Mouse (Mus musculus) forebrain, embryonic 11.5 days (tissue): ENCODE results near the gene Gm17428. TPM values are rescaled to one million over a fixed set of nuclear protein-coding genes. Genes with fewer than 3 reads are reported as not detected.

Source experiments
- ATAC-seq: fragments of 200-750 bp; cut with Nextera tagmentation; replicated peaks from 2 replicates; pipeline ENCODE4 v1.8.0; 2017; ENCODE audit warnings: moderate TSS enrichment; ENCODE audit not compliant: low FRiP score
- DNase-seq: peaks from one replicate; pipeline ENCODE4 v3.0.0-alpha.2; 2017; ENCODE audit warnings: low spot score
- H3K27ac ChIP-seq: fragments of 300-500 bp; sonication (generic); 2 replicates; pipeline ENCODE4 v1.5.1; 2014; ENCODE audit warnings: low read depth, low read length
- H3K27me3 ChIP-seq: fragments of 300-500 bp; sonication (generic); 2 replicates; pipeline ENCODE4 v1.6.1; 2014; ENCODE audit warnings: mild to moderate bottlenecking, low read length, mixed read lengths; ENCODE audit not compliant: control insufficient read depth, insufficient read depth
- H3K36me3 ChIP-seq: fragments of 300-500 bp; sonication (generic); 2 replicates; pipeline ENCODE4 v1.6.1; 2014; ENCODE audit warnings: mild to moderate bottlenecking, low read length, moderate library complexity, mixed read lengths; ENCODE audit not compliant: control insufficient read depth, insufficient read depth
- H3K4me1 ChIP-seq: fragments of 300-500 bp; sonication (generic); replicated peaks from 2 replicates; pipeline ENCODE4 v1.6.1; 2014; ENCODE audit warnings: low read length, mixed read lengths; ENCODE audit not compliant: control insufficient read depth, insufficient read depth
- H3K4me2 ChIP-seq: fragments of 300-500 bp; sonication (generic); 2 replicates; pipeline ENCODE4 v1.6.1; 2014; ENCODE audit warnings: low read depth, mild to moderate bottlenecking, low read length, moderate library complexity, mixed read lengths; ENCODE audit not compliant: severe bottlenecking
- H3K4me3 ChIP-seq: fragments of 300-500 bp; sonication (generic); 2 replicates; pipeline ENCODE4 v1.5.1; 2014; ENCODE audit warnings: low read depth, low read length
- H3K9ac ChIP-seq: fragments of 300-500 bp; sonication (generic); 2 replicates; pipeline ENCODE4 v1.6.1; 2014; ENCODE audit warnings: low read length
- H3K9me3 ChIP-seq: fragments of 300-500 bp; sonication (generic); 2 replicates; pipeline ENCODE4 v1.6.1; 2016; ENCODE audit warnings: low read length, mixed read lengths; ENCODE audit not compliant: control insufficient read depth
- WGBS: fragments of 180-500 bp; shearing (Covaris S2); extraction: QIAGEN DNeasy Blood & Tissue Kit; methylation state at CpG from one replicate; pipeline ENCODE4 v1.1.7; 2014; 5-methylcytosine and 5-hydroxymethylcytosine counted together
- polyA plus RNA-seq: library from polyadenylated mRNA; unstranded; fragments of >200 nt; fragmentation: Nextera tagmentation; extraction: Ambion mirVana; gene quantifications from 2 replicates; pipeline ENCODE4 v1.2.1, GENCODE M21; 2014

The Gm17428 gene
- polyA plus RNA-seq, 1 experiment from 2014 or later, result not detected

DNA sequence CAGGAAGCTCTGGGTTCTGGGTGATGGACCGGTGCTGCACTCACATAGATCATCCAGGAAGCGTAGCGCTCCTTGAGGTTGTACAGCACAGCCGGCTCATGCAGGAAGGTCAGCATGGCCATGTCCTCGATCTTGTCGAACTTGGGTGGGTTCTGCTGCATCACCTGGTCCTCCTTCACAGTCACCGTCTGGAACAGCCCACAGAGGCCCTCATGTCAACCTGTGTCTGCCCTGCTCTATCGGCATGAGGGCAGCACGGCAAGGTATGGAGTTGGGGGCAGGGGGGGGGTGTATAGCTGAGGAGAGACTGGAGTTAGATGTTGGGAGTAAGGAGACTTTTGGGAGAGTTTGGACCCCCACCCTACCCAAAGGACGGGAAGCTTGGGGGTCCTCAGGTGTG, 15.5 kb downstream of the Gm17428 start:
- DNase-seq (no peak), ATAC-seq (no peak)
- no peak overlapping the region for H3K27ac ChIP-seq
- no peaks in the 10 kb centered on the region for H3K27me3 ChIP-seq
- 93% methylated on average over 10 of the region's 10 CpGs for WGBS
- H3K9ac ChIP-seq, result no peak overlapping the region
- no peak overlapping the region for H3K4me2 ChIP-seq
- no peaks in the 10 kb centered on the region for H3K9me3 ChIP-seq
- H3K4me3 ChIP-seq, result no peak overlapping the region
- H3K4me1 ChIP-seq, result peaks cover 23% of the 10 kb centered on the region
- H3K36me3 ChIP-seq, result no peaks in the 10 kb centered on the region

- DNase-seq, result no peak
- no peak overlapping the region for H3K27ac ChIP-seq
These were observed 16.9 kb downstream of the Gm17428 start for GRCm38 (mm10) chr14:54993636-54994035.

DNA sequence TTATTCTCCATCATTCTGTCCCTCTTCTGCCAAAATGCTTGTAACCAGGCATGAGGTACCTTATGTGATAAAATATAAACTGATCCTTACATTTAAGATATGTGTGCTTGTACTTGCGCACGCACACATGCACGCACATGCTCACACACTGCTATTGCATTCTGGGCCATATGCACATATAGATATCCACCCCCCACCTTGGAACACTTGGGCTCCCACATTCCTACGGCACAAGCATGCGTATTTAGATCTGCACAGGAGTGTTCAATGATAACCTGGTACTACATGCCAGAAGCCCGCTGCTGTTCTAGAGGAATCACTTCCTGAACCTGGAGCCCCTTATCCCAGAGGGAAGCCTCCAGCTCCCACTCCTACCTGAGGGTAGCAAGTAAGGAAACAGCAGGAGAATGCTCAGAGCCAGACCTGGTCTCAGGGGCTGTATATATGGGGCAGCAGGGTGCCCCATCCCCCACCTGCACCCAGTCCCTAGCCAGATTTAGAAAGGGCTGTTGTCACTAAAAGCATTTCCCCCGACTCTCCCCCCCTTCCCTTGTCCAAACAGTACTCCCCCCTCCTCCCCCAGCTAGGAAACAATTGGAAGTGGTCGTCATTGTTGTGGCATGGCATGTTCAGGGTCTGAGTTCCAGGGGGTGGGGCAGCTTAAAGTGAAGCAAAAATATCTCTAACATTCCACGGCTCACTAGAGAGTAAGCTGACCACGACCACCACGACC, 17.6 kb downstream of the Gm17428 start, which contains the start of gene Myh7:
Myh7 (minus strand) TSS at position 491 of the 733 bp plus-strand sequence.
- no peaks in the 10 kb centered on the region for H3K9me3 ChIP-seq
- peak within 1 kb of the TSS; percentile 54 for H3K9ac ChIP-seq
- 49% methylated on average over 11 of the region's 11 CpGs for WGBS
- peak; percentile 16; the same call in 1 of the 2 replicates for ATAC-seq
- DNase-seq, result no peak
- H3K27ac ChIP-seq, result peak within 1 kb of the TSS; percentile 71; the same call in 1 of the 2 replicates
- peaks cover 23% of the 10 kb centered on the region for H3K4me1 ChIP-seq
- peak within 1 kb of the TSS; percentile 12; the same call in 1 of the 2 replicates for H3K4me2 ChIP-seq
- no peaks in the 10 kb centered on the region for H3K27me3 ChIP-seq
- no peak within 1 kb of the TSS for H3K4me3 ChIP-seq
- no peaks in the 10 kb centered on the region for H3K36me3 ChIP-seq

More at GRCm38 (mm10) chr14:54993636-54994035, 16.9 kb downstream of the Gm17428 start:
- Histone ChIP-seq H3K9me3 (no peaks in the 10 kb centered on the region), H3K27me3 (no peaks in the 10 kb centered on the region), H3K4me2 (no peak overlapping the region), H3K9ac (no peak overlapping the region), H3K36me3 (no peaks in the 10 kb centered on the region), H3K4me1 (peaks cover 23% of the 10 kb centered on the region), H3K4me3 (no peak overlapping the region)
- ATAC-seq, result no peak
- WGBS, result 63% methylated on average over 10 of the region's 10 CpGs

GRCm38 (mm10) chr14:54994869-54995186, 18.1 kb downstream of the Gm17428 start:
- no peak overlapping the region for H3K4me2 ChIP-seq
- no peak overlapping the region for H3K4me3 ChIP-seq
- H3K27ac ChIP-seq, result peak overlapping the region; percentile 71; the same call in 1 of the 2 replicates
- H3K27me3 ChIP-seq, result no peaks in the 10 kb centered on the region
- H3K9ac ChIP-seq, result peak overlapping the region; percentile 54
- DNase-seq, result no peak
- H3K36me3 ChIP-seq, result no peaks in the 10 kb centered on the region
- no peaks in the 10 kb centered on the region for H3K9me3 ChIP-seq
- ATAC-seq, result peak; percentile 20; the same call in 1 of the 2 replicates
- H3K4me1 ChIP-seq, result peaks cover 23% of the 10 kb centered on the region

GRCm38 (mm10) chr14:54995457-54996138, 18.9 kb downstream of the Gm17428 start:
- Histone ChIP-seq H3K4me1 (peaks cover 23% of the 10 kb centered on the region), H3K27me3 (no peaks in the 10 kb centered on the region), H3K4me3 (no peak overlapping the region), H3K9me3 (no peaks in the 10 kb centered on the region), H3K9ac (peak overlapping the region; percentile 54), H3K36me3 (no peaks in the 10 kb centered on the region), H3K4me2 (peak overlapping the region; percentile 12; the same call in 1 of the 2 replicates), H3K27ac (peak overlapping the region; percentile 71; the same call in 1 of the 2 replicates)
- 16% methylated on average over 14 of the region's 14 CpGs for WGBS
- ATAC-seq, result peak; percentile 80
- peak; percentile 75 for DNase-seq

- peak; percentile 53 for DNase-seq
- 42% methylated on average over 9 of the region's 9 CpGs for WGBS
- Histone ChIP-seq H3K4me2 (no peak overlapping the region), H3K4me3 (no peak overlapping the region), H3K9ac (no peak overlapping the region), H3K36me3 (no peaks in the 10 kb centered on the region), H3K9me3 (no peaks in the 10 kb centered on the region; the same call in 1 of the 2 replicates), H3K27me3 (no peaks in the 10 kb centered on the region), H3K4me1 (peaks cover 23% of the 10 kb centered on the region), H3K27ac (no peak overlapping the region)
- ATAC-seq, result no peak
These were observed 20.1 kb downstream of the Gm17428 start for GRCm38 (mm10) chr14:54996793-54997192.

DNA sequence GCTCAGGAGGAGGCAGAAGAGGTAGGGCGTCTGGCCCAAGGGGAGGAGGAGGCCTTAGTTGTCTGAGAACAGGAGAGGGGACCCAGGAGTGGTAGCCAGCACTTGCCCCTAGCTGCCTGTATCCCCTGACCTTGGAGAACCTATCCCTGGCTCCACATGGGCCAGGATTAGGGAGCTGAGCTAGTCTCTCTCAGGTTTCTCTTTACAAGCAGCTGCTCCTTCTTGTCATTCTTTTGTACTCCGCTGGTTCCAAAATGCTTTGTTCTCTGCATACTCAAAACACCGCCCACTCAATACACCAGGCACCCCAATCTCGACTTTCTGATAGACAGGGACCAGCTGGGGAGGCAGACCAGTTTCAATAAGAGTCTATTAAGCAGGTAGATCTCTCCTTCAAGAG, 20.6 kb downstream of the Gm17428 start:
- DNase-seq, result no peak
- Histone ChIP-seq H3K4me2 (no peak overlapping the region), H3K27me3 (no peaks in the 10 kb centered on the region), H3K9me3 (no peaks in the 10 kb centered on the region; the same call in 1 of the 2 replicates), H3K9ac (no peak overlapping the region), H3K27ac (no peak overlapping the region), H3K36me3 (no peaks in the 10 kb centered on the region), H3K4me1 (peaks cover 23% of the 10 kb centered on the region), H3K4me3 (no peak overlapping the region)
- ATAC-seq, result no peak
- WGBS, result 30% methylated on average over 4 of the region's 4 CpGs

GRCm38 (mm10) chr14:54998680-54999079, 21.9 kb downstream of the Gm17428 start:
- no peaks in the 10 kb centered on the region for H3K36me3 ChIP-seq
- DNase-seq, result no peak
- peaks cover 23% of the 10 kb centered on the region for H3K4me1 ChIP-seq

More at GRCm38 (mm10) chr14:54998680-54999079, 21.9 kb downstream of the Gm17428 start:
- Histone ChIP-seq H3K27ac (no peak overlapping the region), H3K4me2 (no peak overlapping the region), H3K9me3 (no peaks in the 10 kb centered on the region; the same call in 1 of the 2 replicates), H3K9ac (no peak overlapping the region), H3K27me3 (no peaks in the 10 kb centered on the region), H3K4me3 (no peak overlapping the region)
- no peak for ATAC-seq
